Mouse (Mus musculus) liver, embryonic 14.5 days (tissue): Measurements from ENCODE around the gene Tmem214. TPM values are rescaled to one million over a fixed set of nuclear protein-coding genes. Genes with fewer than 3 reads are reported as not detected.

Source experiments
- ATAC-seq: fragments of 200-750 bp; cut with Nextera tagmentation; 2 replicates; pipeline ENCODE4 v1.8.0; 2017; ENCODE audit warnings: moderate number of reproducible peaks, mild to moderate bottlenecking, moderate library complexity; ENCODE audit not compliant: insufficient read depth
- DNase-seq, 3 experiments: peaks; one replicate each; pipeline ENCODE4 v3.0.0-alpha.2; 2012 to 2013; ENCODE audit warnings: low read depth in 3 of 3, low spot score in 3 of 3
- H3K27ac ChIP-seq: fragments of 300-500 bp; sonication (generic); 2 replicates; pipeline ENCODE4 v1.5.1; 2014; ENCODE audit warnings: moderate library complexity, mild to moderate bottlenecking, control low read depth, inconsistent platforms
- H3K27me3 ChIP-seq: fragments of 300-500 bp; sonication (generic); 2 replicates; pipeline ENCODE4 v1.6.1; 2014; ENCODE audit warnings: mild to moderate bottlenecking, low read length, moderate library complexity; ENCODE audit not compliant: control insufficient read depth, insufficient read depth
- H3K36me3 ChIP-seq: fragments of 300-500 bp; sonication (generic); replicated peaks from 2 replicates; pipeline ENCODE4 v1.6.1; 2014; ENCODE audit warnings: low read depth; ENCODE audit not compliant: control insufficient read depth, insufficient read depth
- H3K4me1 ChIP-seq, 2 experiments: fragments of 200-500 bp in 1 of 2; fragments of 300-500 bp in 1 of 2; sonication (generic) in 1 of 2; replicated peaks; 2 replicates each; pipeline ENCODE4 v1.6.1; 2012 to 2014; ENCODE audit warnings: antibody characterized with exemption in 1 of 2, inconsistent platforms in 1 of 2, low read length in 1 of 2; ENCODE audit not compliant: control insufficient read depth in 2 of 2, insufficient read depth in 2 of 2
- H3K4me2 ChIP-seq: fragments of 300-500 bp; sonication (generic); 2 replicates; pipeline ENCODE4 v1.6.1; 2014; ENCODE audit warnings: low read depth, mild to moderate bottlenecking, control low read depth, moderate library complexity
- H3K4me3 ChIP-seq, 2 experiments: fragments of 200-500 bp in 1 of 2; fragments of 300-500 bp in 1 of 2; sonication (generic) in 1 of 2; 2 replicates each; pipeline ENCODE4 v1.5.1; 2012 to 2014; ENCODE audit warnings: low read depth in 2 of 2, low read length in 2 of 2, mild to moderate bottlenecking in 2 of 2, control low read depth in 1 of 2, inconsistent platforms in 1 of 2, moderate library complexity in 1 of 2; ENCODE audit not compliant: insufficient read depth in 1 of 2
- H3K9ac ChIP-seq: fragments of 300-500 bp; sonication (generic); replicated peaks from 2 replicates; pipeline ENCODE4 v1.6.1; 2014; ENCODE audit warnings: mild to moderate bottlenecking, control low read depth, moderate library complexity
- H3K9me3 ChIP-seq: fragments of 300-500 bp; sonication (generic); 2 replicates; pipeline ENCODE4 v1.6.1; 2016; ENCODE audit warnings: low read length, mixed read lengths; ENCODE audit not compliant: control insufficient read depth
- CTCF ChIP-seq: IDR thresholded peaks from 2 replicates; pipeline ENCODE4 v1.5.1; 2016; ENCODE audit warnings: antibody characterized with exemption, low read depth, control low read depth
- EP300 ChIP-seq: IDR thresholded peaks from 2 replicates; pipeline ENCODE4 v1.6.1; 2016; ENCODE audit warnings: antibody characterized with exemption, low read depth
- WGBS: fragments of 180-500 bp; shearing (Covaris S2); extraction: QIAGEN DNeasy Blood & Tissue Kit; methylation state at CpG from one replicate; pipeline ENCODE4 v1.1.7; 2014; ENCODE audit not compliant: insufficient replicate concordance; 5-methylcytosine and 5-hydroxymethylcytosine counted together
- polyA plus RNA-seq, 2 experiments: library from polyadenylated mRNA; depleted of rRNA in 1 of 2; stranded (reverse) in 1 of 2; unstranded in 1 of 2; fragments of >200 nt; fragmentation: Nextera tagmentation in 1 of 2; extraction: Ambion mirVana in 1 of 2; gene quantifications; 2 replicates each; pipeline versions ENCODE4 v1.2.1 to v1.2.3; 2012 to 2014

Tmem214 gene
- polyA plus RNA-seq, 2 experiments, result 21.8 to 25.0 TPM

- H3K36me3 ChIP-seq, result no peaks in the 10 kb centered on the region
- H3K4me2 ChIP-seq, result peak overlapping the region; percentile 90
- no peak for ATAC-seq
- 55% methylated on average over 19 of the region's 19 CpGs for WGBS
- TF ChIP-seq EP300 (no peak), CTCF (no peak)
- H3K9ac ChIP-seq, result no peak overlapping the region
- peaks cover 16 to 32% of the 10 kb centered on the region in 2 experiments for H3K4me1 ChIP-seq
- DNase-seq, result no peak
- H3K27ac ChIP-seq, result no peak overlapping the region
- H3K4me3 ChIP-seq, result no peak overlapping the region; a peak in 1 of 4 replicates
- no peaks in the 10 kb centered on the region for H3K9me3 ChIP-seq
- H3K27me3 ChIP-seq, result no peaks in the 10 kb centered on the region
Observed at GRCm38 (mm10) chr5:30920621-30921020, 52.8 kb downstream of the Tmem214 start.

- peak within 1 kb of the TSS; percentile 75 for H3K9ac ChIP-seq
- no peaks in the 10 kb centered on the region for H3K36me3 ChIP-seq
- H3K9me3 ChIP-seq, result no peaks in the 10 kb centered on the region
- H3K4me3 ChIP-seq, result peak within 1 kb of the TSS; percentile 60 to 90
- peak within 1 kb of the TSS; percentile 41 for H3K27ac ChIP-seq
- peaks cover 16 to 25% of the 10 kb centered on the region in 2 experiments for H3K4me1 ChIP-seq
- no peaks in the 10 kb centered on the region for H3K27me3 ChIP-seq
- peak within 1 kb of the TSS; percentile 90 for H3K4me2 ChIP-seq
- TF ChIP-seq EP300 (no peak), CTCF (peak; percentile 96)
- whole genome bisulfite sequencing, result under 1% methylated on average over 35 of the region's 40 CpGs
- DNase-seq, result peak; percentile 81 to 87 (median 85)
- peak; percentile 93 for ATAC-seq
Observed at GRCm38 (mm10) chr5:30921256-30922033, 53.6 kb downstream of the Tmem214 start, which contains the start of gene Khk. TSS of gene Khk (plus strand) at chr5:30921431.

- peak overlapping the region; percentile 90 for H3K4me2 ChIP-seq
- no peaks in the 10 kb centered on the region for H3K9me3 ChIP-seq
- H3K9ac ChIP-seq, result peak overlapping the region; percentile 75
- no peaks in the 10 kb centered on the region for H3K36me3 ChIP-seq
- no peak for DNase-seq
- ATAC-seq, result no peak
- peaks cover 16 to 25% of the 10 kb centered on the region in 2 experiments for H3K4me1 ChIP-seq
- peak overlapping the region; percentile 60 to 90; a peak in 3 of 4 replicates for H3K4me3 ChIP-seq
- no peaks in the 10 kb centered on the region for H3K27me3 ChIP-seq
- WGBS, result 42% methylated on average over 10 of the region's 10 CpGs
- no peak overlapping the region; the same call in 1 of the 2 replicates for H3K27ac ChIP-seq
- no peak for TF ChIP-seq CTCF
- no peak for TF ChIP-seq EP300
Observed at GRCm38 (mm10) chr5:30922581-30923041, 54.8 kb downstream of the Tmem214 start.

- no peak overlapping the region for H3K27ac ChIP-seq
- H3K4me1 ChIP-seq, result peaks cover 16 to 25% of the 10 kb centered on the region in 2 experiments
- H3K36me3 ChIP-seq, result no peaks in the 10 kb centered on the region
- WGBS, result 54% methylated on average over 6 of the region's 6 CpGs
- TF ChIP-seq EP300 (no peak), CTCF (no peak)
- DNase-seq (no peak), ATAC-seq (no peak)
- H3K9me3 ChIP-seq, result no peaks in the 10 kb centered on the region
- H3K4me2 ChIP-seq, result peak overlapping the region; percentile 90
- H3K27me3 ChIP-seq, result no peaks in the 10 kb centered on the region
- no peak overlapping the region for H3K4me3 ChIP-seq
- H3K9ac ChIP-seq, result peak overlapping the region; percentile 75
Observed at GRCm38 (mm10) chr5:30923119-30923518, 55.3 kb downstream of the Tmem214 start.

GRCm38 (mm10) chr5:30924614-30925013 is 56.8 kb downstream of the Tmem214 start:
- TF ChIP-seq EP300, result no peak
- no peak for TF ChIP-seq CTCF
- no peak for DNase-seq

More at GRCm38 (mm10) chr5:30924614-30925013, 56.8 kb downstream of the Tmem214 start:
- peaks cover 16 to 25% of the 10 kb centered on the region in 2 experiments for H3K4me1 ChIP-seq
- no peak for ATAC-seq
- H3K9ac ChIP-seq, result no peak overlapping the region
- 73% methylated on average over 8 of the region's 8 CpGs for WGBS
- H3K36me3 ChIP-seq, result no peaks in the 10 kb centered on the region
- no peaks in the 10 kb centered on the region for H3K27me3 ChIP-seq
- no peak overlapping the region for H3K4me2 ChIP-seq
- H3K9me3 ChIP-seq, result no peaks in the 10 kb centered on the region
- no peak overlapping the region for H3K4me3 ChIP-seq
- H3K27ac ChIP-seq, result no peak overlapping the region
